Mouse (Mus musculus) MEL (cell line): ENCODE measurements around the gene Mt2.
"Not testable (repeated sequence)": the region's sequence is repeated elsewhere in the genome, so short reads cannot be mapped to it uniquely, and the experiment has no call there.

Experiments used
- CTCF ChIP-seq, 3 experiments: IDR thresholded peaks in 2 of 3; conservative IDR thresholded peaks in 1 of 3; 2 replicates each; pipeline ENCODE4 v1.5.1; 2011 to 2012; ENCODE audit warnings: low read length in 3 of 3, low read depth in 2 of 3, mild to moderate bottlenecking in 2 of 3, improper control_type of control experiment in 1 of 3, inconsistent platforms in 1 of 3, mixed read lengths in 1 of 3, moderate library complexity in 1 of 3; ENCODE audit not compliant: control insufficient read depth in 1 of 3, insufficient read depth in 1 of 3, poor library complexity in 1 of 3, severe bottlenecking in 1 of 3
- E2F4 ChIP-seq: IDR thresholded peaks from 2 replicates; pipeline ENCODE4 v1.6.1; 2011; ENCODE audit warnings: low read depth, low read length, improper control_type of control experiment, borderline replicate concordance
- ELF1 ChIP-seq: IDR thresholded peaks from 2 replicates; pipeline ENCODE4 v1.6.1; 2014; ENCODE audit warnings: low read depth, mild to moderate bottlenecking, inconsistent platforms, low read length, improper control_type of control experiment, moderate library complexity
- EP300 ChIP-seq, 2 experiments: IDR thresholded peaks; 2 replicates each; pipeline ENCODE4 v1.6.1; 2011; ENCODE audit warnings: improper control_type of control experiment in 2 of 2, low read length in 2 of 2, low read depth in 1 of 2, mild to moderate bottlenecking in 1 of 2
- GATA1 ChIP-seq: IDR thresholded peaks from 2 replicates; pipeline ENCODE4 v1.6.1; 2011; ENCODE audit warnings: low read depth, low read length, improper control_type of control experiment
- MAFK ChIP-seq: IDR thresholded peaks from 2 replicates; pipeline ENCODE4 v1.6.1; 2011; ENCODE audit warnings: low read depth, mild to moderate bottlenecking, low read length, improper control_type of control experiment, borderline replicate concordance
- POLR2A ChIP-seq, 2 experiments: IDR thresholded peaks; 2 replicates each; pipeline ENCODE4 v1.6.1; 2011 to 2012; ENCODE audit warnings: low read length in 2 of 2, mild to moderate bottlenecking in 2 of 2, control low read depth in 1 of 2, improper control_type of control experiment in 1 of 2, low read depth in 1 of 2, moderate library complexity in 1 of 2; ENCODE audit not compliant: control insufficient read depth in 1 of 2, insufficient read depth in 1 of 2, poor library complexity in 1 of 2

- TF ChIP-seq CTCF (IDR thresholded peaks at IDR 0.05 in 2 of 3, conservative IDR thresholded peaks at IDR 0.05 in 1 of 3; ENCODE audit: control insufficient read depth in 1 of 3, insufficient read depth in 1 of 3, low read depth in 2 of 3, low read length in 3 of 3, poor library complexity in 1 of 3, severe bottlenecking in 1 of 3); POLR2A (IDR thresholded peaks at IDR 0.05; ENCODE audit: control insufficient read depth in 1 of 2, insufficient read depth in 1 of 2, low read depth in 1 of 2, low read length in 2 of 2, poor library complexity in 1 of 2); MAFK; GATA1; EP300 (IDR thresholded peaks at IDR 0.05; ENCODE audit: low read depth in 1 of 2, low read length in 2 of 2); E2F4; ELF1: not testable (repeated sequence)
Observed at GRCm38 (mm10) chr8:94134601-94135000, 37.9 kb upstream of the Mt2 start.
